ENCODE assay signal across 12 mouse cellular contexts in the genomic region with DNA sequence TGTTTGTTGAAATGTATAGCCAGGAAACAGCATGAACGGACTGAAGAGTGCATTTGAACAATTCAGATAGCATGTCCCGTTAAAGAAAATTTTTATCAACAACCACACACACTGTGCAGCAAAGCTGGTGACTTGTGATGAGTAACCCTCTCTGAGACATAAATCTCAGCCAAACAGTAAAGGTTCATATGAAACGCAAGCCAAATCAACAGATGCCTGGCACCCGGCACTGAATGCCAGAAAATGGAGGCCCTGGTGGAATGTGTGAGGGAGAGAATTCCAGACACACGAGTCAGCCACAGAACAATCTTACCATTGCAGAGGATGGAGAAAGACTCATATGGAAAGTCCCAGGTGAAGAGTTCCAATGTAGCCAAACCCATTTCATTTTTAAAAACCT.
A peak's percentile ranks its signal among the peaks of the same experiment; 100 is the strongest.
DNase-seq lines count a peak whose midpoint lies in the region; ATAC-seq and TF ChIP-seq lines count a peak whose summit lies in the region.
"Had no signal": no experiment of that assay in that cellular context is flagged by ENCODE, and none has a peak within 500 bp of the region (broad histone marks: within the 10 kb centered on the region; RNA-seq: fewer than 3 reads in every experiment).

No protein-coding gene starts in this region.

- 63% methylated on average over 5 of the region's 5 CpGs for WGBS in stomach, postnatal 0 days

- H3K27me3 ChIP-seq in stomach, postnatal 0 days (ENCODE audit: control insufficient read depth, insufficient read depth, low read length) = no peaks in the 10 kb centered on the region
- H3K27me3 ChIP-seq: megakaryocyte, embryonic 14.5 days had no signal

- H3K36me3 ChIP-seq in stomach, postnatal 0 days (ENCODE audit: control insufficient read depth, insufficient read depth, low read length) = no peaks in the 10 kb centered on the region
- H3K36me3 ChIP-seq: G1E had no signal

- no peak overlapping the region for H3K4me2 ChIP-seq in stomach, postnatal 0 days (replicated peaks; ENCODE audit: low read depth)

- no peak overlapping the region for H3K9ac ChIP-seq in stomach, postnatal 0 days (ENCODE audit: low read length)

- peak; percentile 70 for DNase-seq in 3134 (ENCODE audit: extremely low read depth, insufficient read length, low spot score)
- peak; percentile 82 for DNase-seq in NIH3T3 (ENCODE audit: low read depth)
- DNase-seq in cerebellum, postnatal 25 days = peak; percentile 79 to 85
- DNase-seq in layer of hippocampus, postnatal 14 days (ENCODE audit: low spot score in 2 of 2) = peak; percentile 45 to 64
- no peak for DNase-seq in thymus, postnatal 4 days
- DNase-seq in retina, postnatal 1 day = no peak
- no peak for DNase-seq in stomach, postnatal 0 days (ENCODE audit: low spot score)
- no peak for DNase-seq in kidney, postnatal 10 days
- DNase-seq: heart, postnatal 14 days; kidney, adult 11 months had no signal

- TF ChIP-seq EP300 in stomach, postnatal 0 days (optimal IDR thresholded peaks at IDR 0.05) = no peak

- H3K27ac ChIP-seq in stomach, postnatal 0 days (replicated peaks) = no peak overlapping the region

- ATAC-seq in stomach, postnatal 0 days (ENCODE audit: low FRiP score, low TSS enrichment) = no peak

- no peaks in the 10 kb centered on the region for H3K4me1 ChIP-seq in stomach, postnatal 0 days (replicated peaks; ENCODE audit: control insufficient read depth, insufficient read depth)
- H3K4me1 ChIP-seq: megakaryocyte, embryonic 14.5 days had no signal

- no peak for TF ChIP-seq CTCF in stomach, postnatal 0 days (IDR thresholded peaks at IDR 0.05; ENCODE audit: low read depth)

- H3K4me3 ChIP-seq in stomach, postnatal 0 days (ENCODE audit: low read depth, low read length) = no peak overlapping the region
- H3K4me3 ChIP-seq: megakaryocyte, embryonic 14.5 days had no signal

- no peaks in the 10 kb centered on the region for H3K9me3 ChIP-seq in stomach, postnatal 0 days (ENCODE audit: control insufficient read depth, low read length)
- H3K9me3 ChIP-seq: megakaryocyte, embryonic 14.5 days had no signal

Comparison
In these comparisons a context has a peak if more than half of its experiments do, and no peak if none do; other contexts are left out.
1. DNase-seq: peak in 3134 (single experiment), NIH3T3 (single experiment), cerebellum, postnatal 25 days (2 of 2) and layer of hippocampus, postnatal 14 days (2 of 2); none in thymus, postnatal 4 days (single experiment), retina, postnatal 1 day (single experiment), stomach, postnatal 0 days (single experiment) and kidney, postnatal 10 days (single experiment).